Mouse (Mus musculus) forebrain, embryonic 14.5 days (tissue): Measurements from ENCODE around the gene Hdgfl2. TPM values are rescaled to one million over a fixed set of nuclear protein-coding genes. Genes with fewer than 3 reads are reported as not detected.

Experiments used
- ATAC-seq: fragments of 200-750 bp; cut with Nextera tagmentation; 2 replicates; pipeline ENCODE4 v1.8.0; 2017; ENCODE audit warnings: mild to moderate bottlenecking, moderate library complexity
- DNase-seq: peaks from one replicate; pipeline ENCODE4 v3.0.0-alpha.2; 2015; ENCODE audit warnings: low spot score
- H3K27ac ChIP-seq: fragments of 300-500 bp; sonication (generic); 2 replicates; pipeline ENCODE4 v1.5.1; 2014; ENCODE audit warnings: low read depth, mild to moderate bottlenecking, control low read depth, low read length, moderate library complexity
- H3K27me3 ChIP-seq: fragments of 300-500 bp; sonication (generic); replicated peaks from 2 replicates; pipeline ENCODE4 v1.6.1; 2014; ENCODE audit warnings: low read length, control low read depth, mixed read lengths; ENCODE audit not compliant: control insufficient read depth, insufficient read depth
- H3K36me3 ChIP-seq: fragments of 300-500 bp; sonication (generic); 2 replicates; pipeline ENCODE4 v1.6.1; 2014; ENCODE audit warnings: low read length, control low read depth; ENCODE audit not compliant: control insufficient read depth, insufficient read depth
- H3K4me1 ChIP-seq: fragments of 300-500 bp; sonication (generic); 2 replicates; pipeline ENCODE4 v1.6.1; 2014; ENCODE audit warnings: antibody characterized with exemption, low read length, control low read depth; ENCODE audit not compliant: control insufficient read depth, insufficient read depth
- H3K4me2 ChIP-seq: fragments of 300-500 bp; sonication (generic); 2 replicates; pipeline ENCODE4 v1.6.1; 2014; ENCODE audit warnings: mild to moderate bottlenecking, control low read depth, low read length
- H3K4me3 ChIP-seq: fragments of 300-500 bp; sonication (generic); 2 replicates; pipeline ENCODE4 v1.5.1; 2014; ENCODE audit warnings: low read depth, low read length, control low read depth
- H3K9ac ChIP-seq: fragments of 300-500 bp; sonication (generic); 2 replicates; pipeline ENCODE4 v1.6.1; 2014; ENCODE audit warnings: mild to moderate bottlenecking, low read length, control low read depth, moderate library complexity
- H3K9me3 ChIP-seq: fragments of 300-500 bp; sonication (generic); replicated peaks from 2 replicates; pipeline ENCODE4 v1.6.1; 2016; ENCODE audit warnings: low read length, control low read depth, mixed read lengths; ENCODE audit not compliant: control insufficient read depth
- WGBS: fragments of 180-500 bp; shearing (Covaris S2); extraction: QIAGEN DNeasy Blood & Tissue Kit; methylation state at CpG from one replicate; pipeline ENCODE4 v1.1.7; 2014; 5-methylcytosine and 5-hydroxymethylcytosine counted together
- polyA plus RNA-seq: library from polyadenylated mRNA; unstranded; fragments of >200 nt; fragmentation: Nextera tagmentation; extraction: Ambion mirVana; gene quantifications from 2 replicates; pipeline ENCODE4 v1.2.1, GENCODE M21; 2014

The Hdgfl2 gene
- polyA plus RNA-seq, 1 experiment from 2014 or later: 81.5 TPM

GRCm38 (mm10) chr17:56137839-56138613 lies 58.6 kb downstream of the Hdgfl2 start:
- Histone ChIP-seq H3K4me3 (0 out of 2 replicates have a peak overlapping the region, but pooled peaks have one; percentile 85), H3K36me3 (no peaks in the 10 kb centered on the region), H3K27me3 (peaks cover 19% of the 10 kb centered on the region), H3K9ac (0 out of 2 replicates have a peak overlapping the region, but pooled peaks have one; percentile 81), H3K4me1 (peaks cover 20% of the 10 kb centered on the region), H3K27ac (no peak overlapping the region), H3K4me2 (peak overlapping the region; percentile 91), H3K9me3 (no peaks in the 10 kb centered on the region)
- DNase-seq (no peak), ATAC-seq (no peak)
- WGBS: 12% methylated on average over 25 of the region's 25 CpGs

- Histone ChIP-seq H3K9ac (peak overlapping the region; percentile 81), H3K9me3 (no peaks in the 10 kb centered on the region), H3K4me2 (peak overlapping the region; percentile 91), H3K27ac (peak overlapping the region; percentile 63; the same call in 1 of the 2 replicates), H3K4me1 (peaks cover 14% of the 10 kb centered on the region), H3K27me3 (peaks cover 19% of the 10 kb centered on the region), H3K36me3 (no peaks in the 10 kb centered on the region), H3K4me3 (peak overlapping the region; percentile 85)
- DNase-seq (peak; percentile 29), ATAC-seq (peak; percentile 21; the same call in 1 of the 2 replicates)
- WGBS: 11% methylated on average over 7 of the region's 21 CpGs
Measured at GRCm38 (mm10) chr17:56139355-56139754, 59.9 kb downstream of the Hdgfl2 start.

GRCm38 (mm10) chr17:56139858-56140595 lies 60.6 kb downstream of the Hdgfl2 start, which contains the start of gene Sema6b:
Gene Sema6b (minus strand): TSS chr17:56140343.
- Histone ChIP-seq H3K4me3 (peak within 1 kb of the TSS; percentile 85), H3K4me1 (peaks cover 13% of the 10 kb centered on the region), H3K27ac (peak within 1 kb of the TSS; percentile 63), H3K36me3 (no peaks in the 10 kb centered on the region), H3K9me3 (no peaks in the 10 kb centered on the region), H3K4me2 (peak within 1 kb of the TSS; percentile 91), H3K9ac (peak within 1 kb of the TSS; percentile 81), H3K27me3 (peaks cover 19% of the 10 kb centered on the region)
- ATAC-seq (peak; percentile 52), DNase-seq (peak; percentile 79)
- WGBS: 1% methylated on average over 69 of the region's 79 CpGs

GRCm38 (mm10) chr17:56141702-56142605 lies 62.5 kb downstream of the Hdgfl2 start:
- ATAC-seq (peak; percentile 54), DNase-seq (peak; percentile 62)
- no peaks in the 10 kb centered on the region for H3K9me3 ChIP-seq
- peak overlapping the region; percentile 54 for H3K9ac ChIP-seq
- under 1% methylated on average over 46 of the region's 47 CpGs for WGBS
- peak overlapping the region; percentile 67 for H3K4me2 ChIP-seq
- peaks cover 19% of the 10 kb centered on the region for H3K27me3 ChIP-seq
- peak overlapping the region; percentile 38 for H3K4me3 ChIP-seq
- H3K36me3 ChIP-seq: no peaks in the 10 kb centered on the region
- H3K4me1 ChIP-seq: peaks cover 13% of the 10 kb centered on the region
- H3K27ac ChIP-seq: no peak overlapping the region

GRCm38 (mm10) chr17:56144546-56144945 lies 65.1 kb downstream of the Hdgfl2 start:
- ATAC-seq (no peak), DNase-seq (no peak)
- Histone ChIP-seq H3K9ac (no peak overlapping the region), H3K4me1 (peaks cover 9% of the 10 kb centered on the region), H3K4me3 (no peak overlapping the region), H3K36me3 (no peaks in the 10 kb centered on the region), H3K27ac (no peak overlapping the region), H3K27me3 (peaks cover 24% of the 10 kb centered on the region), H3K4me2 (no peak overlapping the region), H3K9me3 (no peaks in the 10 kb centered on the region)
- WGBS: 76% methylated on average over 9 of the region's 9 CpGs

- H3K9me3 ChIP-seq: no peaks in the 10 kb centered on the region
- H3K4me3 ChIP-seq: no peak overlapping the region
- no peak overlapping the region for H3K27ac ChIP-seq
- DNase-seq: no peak
- peaks cover 23% of the 10 kb centered on the region for H3K27me3 ChIP-seq
- H3K36me3 ChIP-seq: no peaks in the 10 kb centered on the region
- WGBS: 21% methylated on average over 9 of the region's 9 CpGs
- no peak overlapping the region for H3K9ac ChIP-seq
- ATAC-seq: no peak
- peaks cover 9% of the 10 kb centered on the region for H3K4me1 ChIP-seq
- H3K4me2 ChIP-seq: no peak overlapping the region
Measured at GRCm38 (mm10) chr17:56146131-56146530, 66.7 kb downstream of the Hdgfl2 start.

- ATAC-seq (no peak), DNase-seq (no peak)
- Histone ChIP-seq H3K27ac (no peak overlapping the region), H3K9ac (no peak overlapping the region), H3K4me2 (no peak overlapping the region), H3K4me3 (no peak overlapping the region), H3K27me3 (peaks cover 19% of the 10 kb centered on the region), H3K4me1 (no peaks in the 10 kb centered on the region), H3K9me3 (no peaks in the 10 kb centered on the region), H3K36me3 (no peaks in the 10 kb centered on the region)
- 70% methylated on average over 12 of the region's 12 CpGs for WGBS
Measured at GRCm38 (mm10) chr17:56147420-56147819, 68.0 kb downstream of the Hdgfl2 start.

GRCm38 (mm10) chr17:56148280-56148679 lies 68.8 kb downstream of the Hdgfl2 start:
- H3K27me3 ChIP-seq: peaks cover 19% of the 10 kb centered on the region
- H3K4me2 ChIP-seq: peak overlapping the region; percentile 51
- 0 out of 2 replicates have a peak overlapping the region, but pooled peaks have one; percentile 23 for H3K4me3 ChIP-seq
- no peaks in the 10 kb centered on the region for H3K9me3 ChIP-seq
- peak overlapping the region; percentile 56; the same call in 1 of the 2 replicates for H3K9ac ChIP-seq
- WGBS: 13% methylated on average over 9 of the region's 9 CpGs
- DNase-seq: no peak
- no peak overlapping the region for H3K27ac ChIP-seq
- no peaks in the 10 kb centered on the region for H3K36me3 ChIP-seq
- ATAC-seq: no peak
- no peaks in the 10 kb centered on the region for H3K4me1 ChIP-seq
